Comparison of ENCODE assay signal across 25 mouse cellular contexts in the genomic region with DNA sequence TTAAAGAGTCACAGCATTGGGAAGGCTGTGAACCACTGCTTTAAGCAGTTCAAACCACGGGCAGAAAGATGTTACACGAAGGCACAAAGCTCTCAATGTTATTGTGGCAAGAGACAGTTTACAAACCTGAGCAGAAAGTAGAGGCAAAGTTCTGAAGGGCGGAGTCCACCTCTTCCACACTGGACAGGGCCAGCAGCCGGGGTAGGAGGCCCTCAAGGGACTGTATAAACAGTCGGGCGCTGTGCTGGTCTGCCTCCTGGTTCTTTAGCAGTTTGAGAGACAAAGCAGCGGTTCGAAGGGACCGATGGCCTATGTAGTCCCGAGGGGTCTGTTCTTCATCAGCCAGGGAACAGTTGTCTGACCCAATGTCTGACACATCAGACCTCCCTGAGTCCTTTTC.
DNase-seq lines count a peak whose midpoint lies in the region; ATAC-seq and TF ChIP-seq lines count a peak whose summit lies in the region.
"Had no signal": no experiment of that assay in that cellular context is flagged by ENCODE, and none has a peak within 500 bp of the region (broad histone marks: within the 10 kb centered on the region; RNA-seq: fewer than 3 reads in every experiment).

No protein-coding gene starts in this region.

- WGBS in liver, embryonic 16.5 days (ENCODE audit: insufficient replicate concordance): 60% methylated on average over 10 of the region's 10 CpGs
- WGBS in liver, postnatal 0 days (ENCODE audit: insufficient replicate concordance): 72% methylated on average over 10 of the region's 10 CpGs

- H3K4me2 ChIP-seq in liver, embryonic 16.5 days (ENCODE audit: low read depth, low read length): no peak overlapping the region
- no peak overlapping the region for H3K4me2 ChIP-seq in liver, postnatal 0 days (ENCODE audit: low read depth, low read length)
- H3K4me2 ChIP-seq: embryonic facial prominence, embryonic 12.5 days; forebrain, embryonic 13.5 days had no signal

- peak; percentile 71 for DNase-seq in heart, adult 11 months
- no peak for DNase-seq in heart, postnatal 36 days
- DNase-seq in kidney, adult 18-20 months: peak; percentile 3
- DNase-seq in kidney, postnatal 10 days: no peak
- no peak for DNase-seq in left cerebral cortex, adult 2 months (ENCODE audit: extremely low spot score in 1 of 2, low spot score in 2 of 2)
- DNase-seq in left cerebral cortex, postnatal 4 days: no peak
- no peak for DNase-seq in liver, postnatal 0 days
- DNase-seq: adrenal gland, adult 8-10 months; adrenal gland, postnatal 14 days; adrenal gland, postnatal 36 days; B cell, adult 2 months; cerebellum, adult 11-12 months; cerebellum, adult 2 months; cerebellum, adult 9-10 months; cerebellum, postnatal 10 days; cerebellum, postnatal 25 days had no signal

- H3K9ac ChIP-seq in liver, embryonic 16.5 days (ENCODE audit: low read depth, low read length): no peak overlapping the region
- H3K9ac ChIP-seq in liver, postnatal 0 days (replicated peaks): no peak overlapping the region
- H3K9ac ChIP-seq: embryonic facial prominence, embryonic 12.5 days; forebrain, embryonic 13.5 days had no signal

- TF ChIP-seq CTCF in left cerebral cortex, adult 2 months (IDR thresholded peaks at IDR 0.05): no peak
- TF ChIP-seq CTCF in liver, postnatal 0 days (IDR thresholded peaks at IDR 0.05; ENCODE audit: low read depth): no peak

- H3K9me3 ChIP-seq in liver, embryonic 16.5 days (replicated peaks; ENCODE audit: control insufficient read depth, low read length): no peaks in the 10 kb centered on the region
- no peaks in the 10 kb centered on the region for H3K9me3 ChIP-seq in liver, postnatal 0 days (ENCODE audit: low read length)
- H3K9me3 ChIP-seq: embryonic facial prominence, embryonic 10.5 days; embryonic facial prominence, embryonic 12.5 days; forebrain, embryonic 13.5 days; G1E had no signal

- no peaks in the 10 kb centered on the region for H3K4me1 ChIP-seq in liver, embryonic 16.5 days (ENCODE audit: control insufficient read depth, low read depth, low read length)
- no peaks in the 10 kb centered on the region for H3K4me1 ChIP-seq in liver, postnatal 0 days (ENCODE audit: insufficient read depth)
- H3K4me1 ChIP-seq: forebrain, embryonic 13.5 days had no signal

- no peak for TF ChIP-seq EP300 in liver, postnatal 0 days (IDR thresholded peaks at IDR 0.05; ENCODE audit: low read depth)

- no peaks in the 10 kb centered on the region for H3K27me3 ChIP-seq in liver, embryonic 16.5 days (ENCODE audit: control insufficient read depth, insufficient read depth, low read depth, low read length)
- H3K27me3 ChIP-seq in liver, postnatal 0 days (ENCODE audit: insufficient read depth, low read length): no peaks in the 10 kb centered on the region
- H3K27me3 ChIP-seq: CH12.LX; embryonic facial prominence, embryonic 12.5 days; forebrain, embryonic 13.5 days; Patski had no signal

- intact Hi-C loops in heart, postnatal 36 days (cut with DNase I): no loop called here
- intact Hi-C loops in left cerebral cortex, adult 2 months (cut with DNase I): loop anchor here (2.0 kb wide), 1 partner anchor 15 kb away; no protein-coding TSS in a partner anchor
- intact Hi-C loops in left cerebral cortex, postnatal 4 days (cut with DNase I): loop anchor here (10.0 kb wide), 1 partner anchor 99 kb away; a partner anchor contains a TSS

- H3K27ac ChIP-seq in left cerebral cortex, adult 2 months: peak overlapping the region; percentile 56; the same call in 1 of the 2 replicates
- H3K27ac ChIP-seq in liver, embryonic 16.5 days (ENCODE audit: low read length): no peak overlapping the region
- H3K27ac ChIP-seq in liver, postnatal 0 days (ENCODE audit: low read depth): no peak overlapping the region
- H3K27ac ChIP-seq: embryonic facial prominence, embryonic 10.5 days; embryonic facial prominence, embryonic 12.5 days; forebrain, embryonic 13.5 days had no signal

- no peaks in the 10 kb centered on the region for H3K36me3 ChIP-seq in liver, embryonic 16.5 days (ENCODE audit: control insufficient read depth, insufficient read depth)
- no peaks in the 10 kb centered on the region for H3K36me3 ChIP-seq in liver, postnatal 0 days (replicated peaks; ENCODE audit: insufficient read depth, low read length)
- H3K36me3 ChIP-seq: embryonic facial prominence, embryonic 10.5 days; embryonic facial prominence, embryonic 12.5 days; G1E had no signal

- H3K4me3 ChIP-seq in left cerebral cortex, adult 2 months: no peak overlapping the region
- no peak overlapping the region for H3K4me3 ChIP-seq in liver, embryonic 16.5 days (ENCODE audit: low read depth, low read length)
- no peak overlapping the region for H3K4me3 ChIP-seq in liver, postnatal 0 days (ENCODE audit: low read depth, low read length)
- H3K4me3 ChIP-seq: embryonic facial prominence, embryonic 10.5 days; embryonic facial prominence, embryonic 12.5 days; forebrain, embryonic 13.5 days had no signal

- ATAC-seq in liver, embryonic 16.5 days (ENCODE audit: low read depth): peak; percentile 51
- ATAC-seq in liver, postnatal 0 days: no peak
- ATAC-seq: activated CD4-positive, CD25-positive, alpha-beta regulatory T cell, adult 4 months; CD4-positive, CD25-positive, alpha-beta regulatory T cell, adult 4 months; forebrain, embryonic 13.5 days; Patski had no signal

Comparison
In these comparisons a context has a peak if more than half of its experiments do, and no peak if none do; other contexts are left out.
1. DNase-seq: peak in heart, adult 11 months (single experiment) and kidney, adult 18-20 months (single experiment); none in heart, postnatal 36 days (0 of 2), kidney, postnatal 10 days (single experiment), left cerebral cortex, adult 2 months (0 of 2), left cerebral cortex, postnatal 4 days (single experiment) and liver, postnatal 0 days (single experiment).